Mouse (Mus musculus): Measurements from ENCODE around the gene Sarnp.

- TF ChIP-seq POLR2A (IDR thresholded peaks at IDR 0.05; ENCODE audit: insufficient read length, low read depth) (no peak), MYOG (IDR thresholded peaks at IDR 0.05; ENCODE audit: control insufficient read depth in 1 of 3, insufficient read depth in 1 of 3, insufficient read length in 2 of 3, low read depth in 2 of 3) (no peak), USF1 (IDR thresholded peaks at IDR 0.05; ENCODE audit: low read depth) (no peak), E2F4 (IDR thresholded peaks at IDR 0.05; ENCODE audit: insufficient read depth) (no peak), TCF12 (IDR thresholded peaks at IDR 0.05; ENCODE audit: insufficient read depth, poor library complexity, severe bottlenecking) (no peak)
Measured at GRCm38 (mm10) chr10:128840612-128841011, 23.5 kb downstream of the Sarnp start.
